Mouse (Mus musculus) layer of hippocampus, adult 11-12 months (tissue): ENCODE data around the gene Polg2.
"Not testable (repeated sequence)": the region's sequence is repeated elsewhere in the genome, so short reads cannot be mapped to it uniquely, and the experiment has no call there.

Experiments used
- DNase-seq: peaks from one replicate; pipeline ENCODE4 v3.0.0; 2022; ENCODE audit warnings: low spot score

Gene Polg2

GRCm38 (mm10) chr11:106762139-106762799 is 17.1 kb downstream of the Polg2 start:
- DNase-seq: peak; percentile 29

GRCm38 (mm10) chr11:106760511-106760910 is 18.8 kb downstream of the Polg2 start:
- DNase-seq: no peak

- DNase-seq: no peak
Observed at GRCm38 (mm10) chr11:106759028-106759427, 20.3 kb downstream of the Polg2 start.

GRCm38 (mm10) chr11:106755583-106755982 is 23.8 kb downstream of the Polg2 start:
- no peak for DNase-seq

- DNase-seq: no peak
Observed at GRCm38 (mm10) chr11:106753314-106753713, 26.0 kb downstream of the Polg2 start.

GRCm38 (mm10) chr11:106752103-106752502 is 27.2 kb downstream of the Polg2 start:
- DNase-seq: peak; percentile 37

- no peak for DNase-seq
Observed at GRCm38 (mm10) chr11:106751039-106752018, 28.0 kb downstream of the Polg2 start, which contains the start of gene Milr1. Gene Milr1, plus strand, starts transcription at chr11:106751226.

- DNase-seq: no peak
Observed at GRCm38 (mm10) chr11:106750121-106750751, 29.1 kb downstream of the Polg2 start, which contains the start of gene Pecam1. Gene Pecam1, minus strand, starts transcription at chr11:106750628.

GRCm38 (mm10) chr11:106749557-106750120 is 29.7 kb downstream of the Polg2 start:
- DNase-seq: not testable (repeated sequence)

- no peak for DNase-seq
Observed at GRCm38 (mm10) chr11:106744949-106745348, 34.4 kb downstream of the Polg2 start.

GRCm38 (mm10) chr11:106742388-106742841 is 36.9 kb downstream of the Polg2 start:
- no peak for DNase-seq

- no peak for DNase-seq
Observed at GRCm38 (mm10) chr11:106741826-106742225, 37.5 kb downstream of the Polg2 start.

GRCm38 (mm10) chr11:106741232-106741631 is 38.1 kb downstream of the Polg2 start:
- DNase-seq: no peak

- DNase-seq: not testable (repeated sequence)
Observed at GRCm38 (mm10) chr11:106740724-106741123, 38.6 kb downstream of the Polg2 start.

GRCm38 (mm10) chr11:106739116-106739515 is 40.2 kb downstream of the Polg2 start:
- no peak for DNase-seq

GRCm38 (mm10) chr11:106737178-106737621 is 42.1 kb downstream of the Polg2 start:
- DNase-seq: peak; percentile 35

- no peak for DNase-seq
Observed at GRCm38 (mm10) chr11:106736614-106737013, 42.7 kb downstream of the Polg2 start.

- no peak for DNase-seq
Observed at GRCm38 (mm10) chr11:106730714-106731113, 48.6 kb downstream of the Polg2 start.

GRCm38 (mm10) chr11:106729656-106730055 is 49.7 kb downstream of the Polg2 start:
- no peak for DNase-seq

GRCm38 (mm10) chr11:106728402-106729366 is 50.7 kb downstream of the Polg2 start:
- DNase-seq: no peak

- DNase-seq: no peak
Observed at GRCm38 (mm10) chr11:106727967-106728366, 51.4 kb downstream of the Polg2 start.
